Mouse (Mus musculus): ENCODE measurements around the gene Hist1h3c. TPM values are rescaled to one million over a fixed set of nuclear protein-coding genes. Genes with fewer than 3 reads are reported as not detected.
"Not testable (repeated sequence)": the region's sequence is repeated elsewhere in the genome, so short reads cannot be mapped to it uniquely, and the experiment has no call there.

Hist1h3c gene
- polyA plus RNA-seq, 1 experiment: 2.5 TPM

DNA sequence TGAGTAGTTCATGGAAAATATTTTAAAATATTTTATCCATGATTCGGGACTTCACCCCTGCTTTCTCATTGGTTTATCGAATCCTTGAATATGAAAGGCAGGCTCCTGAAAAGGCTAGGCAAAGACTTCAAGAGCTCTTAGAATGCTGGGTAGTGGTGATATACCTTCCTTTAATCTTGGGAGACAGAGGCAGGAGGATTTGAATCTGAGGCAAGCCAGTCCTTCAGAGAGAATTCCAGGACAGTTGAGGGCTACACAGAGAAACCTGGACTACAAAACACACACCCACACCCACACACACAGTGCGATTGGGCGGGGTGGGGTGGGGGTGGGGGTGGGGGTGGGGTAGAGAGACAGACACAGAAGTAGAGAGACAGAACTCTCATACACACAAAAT is 2.5 kb upstream of the Hist1h3c start:
- Histone ChIP-seq H3K4me2 (ENCODE audit: low read depth) (peak overlapping the region; percentile 94), H3K79me2 (ENCODE audit: control insufficient read depth, insufficient read depth) (no peaks in the 10 kb centered on the region), H3K4me3 (no peak overlapping the region), H3K27me3 (ENCODE audit: control insufficient read depth, insufficient read depth, insufficient read length) (no peaks in the 10 kb centered on the region), H3K36me3 (ENCODE audit: control insufficient read depth, insufficient read depth) (no peaks in the 10 kb centered on the region), H3ac (ENCODE audit: control insufficient read depth, insufficient read length) (no peak overlapping the region)
- TF ChIP-seq SRF (IDR thresholded peaks at IDR 0.05; ENCODE audit: control insufficient read depth, insufficient read length, low read depth): no peak

DNA sequence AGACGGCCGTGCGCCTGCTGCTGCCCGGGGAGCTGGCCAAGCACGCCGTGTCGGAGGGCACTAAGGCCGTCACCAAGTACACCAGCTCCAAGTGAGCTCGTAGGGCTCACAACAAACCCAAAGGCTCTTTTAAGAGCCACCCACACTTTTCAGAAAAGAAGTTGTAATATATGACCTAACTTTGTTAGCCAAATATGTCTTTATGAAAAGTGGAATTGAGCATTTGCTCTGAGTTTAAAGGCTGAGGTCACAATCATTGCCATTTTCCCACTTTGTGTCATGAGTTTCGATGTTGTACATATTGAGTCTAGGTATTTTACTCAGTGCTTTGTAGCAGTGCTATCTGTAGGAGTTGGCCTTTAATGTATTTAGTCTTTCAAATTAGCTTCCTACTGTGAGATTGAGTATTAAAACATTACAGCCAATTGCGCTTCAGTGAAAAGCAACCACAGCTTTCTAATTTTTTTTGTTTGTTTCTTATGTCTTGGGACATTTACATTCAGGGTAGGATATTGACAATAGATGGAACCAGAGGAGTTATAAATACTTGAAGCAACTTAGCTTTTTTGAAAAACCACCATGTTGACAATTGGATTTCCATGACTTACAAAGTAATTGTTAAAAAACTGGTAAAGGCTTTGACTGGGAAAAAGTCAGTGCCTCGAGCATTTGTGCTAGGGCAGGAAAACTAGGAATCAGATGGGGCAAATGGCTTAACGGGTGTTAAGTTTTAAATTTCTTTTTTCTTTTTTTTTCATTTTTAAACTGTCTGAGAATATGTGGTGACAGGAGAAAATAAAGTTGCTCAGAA is 1.9 kb upstream of the Hist1h3c start:
- no peaks in the 10 kb centered on the region for H3K79me2 ChIP-seq (ENCODE audit: control insufficient read depth, insufficient read depth)
- no peaks in the 10 kb centered on the region for H3K27me3 ChIP-seq (ENCODE audit: control insufficient read depth, insufficient read depth, insufficient read length)
- no peaks in the 10 kb centered on the region for H3K36me3 ChIP-seq (ENCODE audit: control insufficient read depth, insufficient read depth)
- no peak overlapping the region for H3ac ChIP-seq (ENCODE audit: control insufficient read depth, insufficient read length)
- no peak for TF ChIP-seq SRF (IDR thresholded peaks at IDR 0.05; ENCODE audit: control insufficient read depth, insufficient read length, low read depth)
- TF ChIP-seq POLR2A (IDR thresholded peaks at IDR 0.05; ENCODE audit: insufficient read length, low read depth): peak; percentile 89
- TF ChIP-seq POLR2AphosphoS2 (IDR thresholded peaks at IDR 0.05; ENCODE audit: insufficient read length, low read depth): peak; percentile 27
- no peak overlapping the region for H3K4me3 ChIP-seq
- H3K4me2 ChIP-seq (ENCODE audit: low read depth): peak overlapping the region; percentile 94

DNA sequence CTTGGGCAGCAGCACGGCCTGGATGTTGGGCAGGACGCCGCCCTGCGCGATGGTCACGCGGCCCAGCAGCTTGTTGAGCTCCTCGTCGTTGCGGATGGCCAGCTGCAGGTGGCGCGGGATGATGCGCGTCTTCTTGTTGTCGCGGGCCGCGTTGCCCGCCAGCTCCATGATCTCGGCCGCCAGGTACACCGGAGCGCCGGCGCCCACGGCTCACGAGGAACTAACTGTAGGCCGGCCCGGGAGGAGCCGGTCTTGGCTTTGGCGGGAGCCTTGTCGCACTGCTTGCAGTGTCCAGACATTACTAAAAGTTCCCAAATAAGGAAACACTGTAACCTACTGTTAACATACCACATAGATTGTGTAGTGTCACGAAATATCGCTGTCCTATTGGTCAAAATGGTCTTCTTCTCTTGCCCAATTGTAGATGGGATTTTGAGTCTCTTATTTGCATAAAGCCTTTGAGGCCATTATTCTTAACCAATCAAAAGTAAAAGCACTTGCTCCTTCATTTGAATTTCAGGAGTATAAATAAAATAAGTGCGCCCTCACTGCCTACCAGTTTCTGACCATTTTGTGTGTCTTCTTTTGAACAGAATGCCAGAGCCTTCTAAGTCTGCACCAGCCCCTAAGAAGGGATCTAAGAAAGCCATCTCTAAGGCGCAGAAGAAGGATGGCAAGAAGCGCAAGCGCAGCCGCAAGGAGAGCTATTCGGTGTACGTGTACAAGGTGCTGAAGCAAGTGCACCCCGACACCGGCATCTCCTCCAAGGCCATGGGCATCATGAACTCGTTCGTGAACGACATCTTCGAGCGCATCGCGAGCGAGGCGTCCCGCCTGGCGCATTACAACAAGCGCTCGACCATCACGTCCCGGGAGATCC is 1.0 kb upstream of the Hist1h3c start, which contains the start of gene Hist1h2bb:
TSS of gene Hist1h2bb (plus strand) at position 534 of the 880 bp plus-strand sequence.
- TF ChIP-seq SRF (IDR thresholded peaks at IDR 0.05; ENCODE audit: control insufficient read depth, insufficient read length, low read depth) (peak; percentile 95), POLR2A (IDR thresholded peaks at IDR 0.05; ENCODE audit: insufficient read length, low read depth) (peak; percentile 41), POLR2AphosphoS2 (IDR thresholded peaks at IDR 0.05; ENCODE audit: insufficient read length, low read depth) (peak; percentile 98)
- Histone ChIP-seq H3K4me3 (peak within 1 kb of the TSS; percentile 19), H3K4me2 (ENCODE audit: low read depth) (peak within 1 kb of the TSS; percentile 94)
- not testable (repeated sequence) for H3K36me3 ChIP-seq (ENCODE audit: control insufficient read depth, insufficient read depth); H3ac ChIP-seq (ENCODE audit: control insufficient read depth, insufficient read length); H3K27me3 ChIP-seq (ENCODE audit: control insufficient read depth, insufficient read depth, insufficient read length); H3K79me2 ChIP-seq (ENCODE audit: control insufficient read depth, insufficient read depth)

DNA sequence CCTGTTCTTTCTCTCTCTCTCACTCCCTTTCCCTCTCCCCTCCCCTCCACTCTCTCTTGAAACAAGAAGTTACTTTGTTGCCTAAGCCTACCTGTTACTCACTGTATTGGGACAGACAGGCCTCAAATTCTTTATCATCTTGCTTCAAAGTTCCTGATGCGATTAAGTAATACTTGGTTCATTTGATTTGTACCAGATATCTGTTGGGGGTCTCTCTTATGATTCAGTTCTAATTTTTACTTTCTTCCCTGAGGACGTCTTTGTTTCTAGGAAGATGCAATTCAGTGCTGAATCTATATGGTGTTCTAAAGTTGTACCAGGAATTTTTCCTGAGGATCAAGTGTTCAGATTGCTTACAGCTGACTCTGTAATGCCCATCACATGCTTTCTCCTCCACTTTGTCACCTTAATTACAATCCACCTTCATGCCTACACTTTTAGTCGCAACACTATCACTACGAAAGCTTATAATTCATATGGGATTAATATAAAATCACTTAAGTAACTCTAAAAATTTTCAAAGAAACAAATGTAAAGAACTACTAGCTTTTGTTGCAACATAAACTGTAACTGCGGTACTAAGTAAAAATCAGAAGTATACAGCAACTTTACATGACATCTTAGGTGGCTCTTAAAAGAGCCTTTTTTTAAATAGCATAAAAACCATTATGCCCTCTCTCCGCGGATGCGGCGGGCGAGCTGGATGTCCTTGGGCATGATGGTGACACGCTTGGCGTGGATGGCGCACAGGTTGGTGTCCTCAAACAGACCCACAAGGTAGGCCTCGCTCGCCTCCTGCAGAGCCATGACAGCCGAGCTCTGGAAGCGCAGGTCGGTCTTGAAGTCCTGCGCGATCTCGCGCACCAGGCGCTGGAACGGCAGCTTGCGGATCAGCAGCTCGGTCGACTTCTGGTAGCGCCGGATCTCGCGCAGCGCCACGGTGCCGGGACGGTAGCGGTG is 701 bp downstream of the Hist1h3c start:
- peak overlapping the region; percentile 19 for H3K4me3 ChIP-seq
- no peaks in the 10 kb centered on the region for H3K36me3 ChIP-seq (ENCODE audit: control insufficient read depth, insufficient read depth)
- H3K79me2 ChIP-seq (ENCODE audit: control insufficient read depth, insufficient read depth): no peaks in the 10 kb centered on the region
- TF ChIP-seq POLR2A (IDR thresholded peaks at IDR 0.05; ENCODE audit: insufficient read length, low read depth): peak; percentile 75
- peak; percentile 88 for TF ChIP-seq POLR2AphosphoS2 (IDR thresholded peaks at IDR 0.05; ENCODE audit: insufficient read length, low read depth)
- no peak for TF ChIP-seq REST (IDR thresholded peaks at IDR 0.05; ENCODE audit: insufficient read depth, insufficient read length)
- no peaks in the 10 kb centered on the region for H3K27me3 ChIP-seq (ENCODE audit: control insufficient read depth, insufficient read depth, insufficient read length)
- peak overlapping the region; percentile 94 for H3K4me2 ChIP-seq (ENCODE audit: low read depth)
- H3ac ChIP-seq (ENCODE audit: control insufficient read depth, insufficient read length): no peak overlapping the region

DNA sequence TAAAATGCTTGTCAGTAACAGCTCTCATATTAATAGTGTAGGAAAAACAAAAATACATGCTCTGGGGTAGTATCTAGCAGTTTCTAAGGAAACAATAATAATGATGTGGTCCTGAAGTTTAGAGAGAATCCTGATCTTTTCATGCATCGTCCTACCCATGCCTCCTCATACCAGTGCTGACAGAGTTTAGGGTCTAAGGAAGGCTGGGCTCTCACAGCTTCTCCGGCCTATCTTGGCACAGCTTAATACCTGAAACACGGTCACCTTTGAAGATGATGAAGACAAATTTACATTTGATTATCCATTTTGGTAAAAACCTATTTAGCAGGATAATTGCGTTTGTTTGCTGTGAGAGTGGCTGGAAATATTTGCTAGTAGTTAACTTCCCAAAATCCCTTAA is 1.4 kb downstream of the Hist1h3c start:
- Histone ChIP-seq H3K36me3 (ENCODE audit: control insufficient read depth, insufficient read depth) (no peaks in the 10 kb centered on the region), H3K27me3 (ENCODE audit: control insufficient read depth, insufficient read depth, insufficient read length) (no peaks in the 10 kb centered on the region), H3K4me2 (ENCODE audit: low read depth) (peak overlapping the region; percentile 94), H3K4me3 (peak overlapping the region; percentile 19), H3K79me2 (ENCODE audit: control insufficient read depth, insufficient read depth) (no peaks in the 10 kb centered on the region), H3ac (ENCODE audit: control insufficient read depth, insufficient read length) (no peak overlapping the region)
- no peak for TF ChIP-seq MAX (IDR thresholded peaks at IDR 0.05; ENCODE audit: low read depth)
- TF ChIP-seq POLR2AphosphoS2 (IDR thresholded peaks at IDR 0.05; ENCODE audit: insufficient read length, low read depth): peak; percentile 10

DNA sequence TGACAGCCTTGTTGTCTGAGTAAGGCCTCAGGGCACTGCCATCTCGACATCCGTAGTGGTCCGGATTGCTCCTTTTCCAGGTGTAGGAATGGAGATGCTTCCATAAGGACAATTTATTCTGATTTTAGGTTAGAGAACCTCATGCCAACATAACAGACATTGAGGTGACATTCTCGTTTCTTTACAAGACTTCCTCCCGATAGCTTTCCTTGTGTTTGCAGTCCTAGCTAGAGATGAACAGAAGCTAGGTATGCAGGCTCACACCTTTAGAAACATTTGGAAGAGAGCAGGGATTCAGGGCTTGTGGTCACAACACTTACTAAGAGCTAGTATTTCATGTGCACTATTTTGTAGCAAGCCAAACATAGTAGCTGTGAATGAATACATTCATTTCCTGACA is 2.2 kb downstream of the Hist1h3c start:
- no peak overlapping the region for H3ac ChIP-seq (ENCODE audit: control insufficient read depth, insufficient read length)
- no peak overlapping the region for H3K4me3 ChIP-seq
- H3K79me2 ChIP-seq (ENCODE audit: control insufficient read depth, insufficient read depth): no peaks in the 10 kb centered on the region
- no peak for TF ChIP-seq TCF3 (IDR thresholded peaks at IDR 0.05; ENCODE audit: insufficient read length, low read depth)
- TF ChIP-seq TCF12 (IDR thresholded peaks at IDR 0.05; ENCODE audit: insufficient read depth, poor library complexity, severe bottlenecking): no peak
- TF ChIP-seq USF1 (IDR thresholded peaks at IDR 0.05; ENCODE audit: low read depth): no peak
- TF ChIP-seq POLR2A (IDR thresholded peaks at IDR 0.05; ENCODE audit: insufficient read length, low read depth): no peak
- TF ChIP-seq CEBPB (IDR thresholded peaks at IDR 0.05; ENCODE audit: insufficient read depth, poor library complexity, severe bottlenecking): no peak
- no peak for TF ChIP-seq POLR2AphosphoS2 (IDR thresholded peaks at IDR 0.05; ENCODE audit: insufficient read length, low read depth)
- TF ChIP-seq MAX (IDR thresholded peaks at IDR 0.05; ENCODE audit: low read depth): no peak
- no peak overlapping the region for H3K4me2 ChIP-seq (ENCODE audit: low read depth)
- no peaks in the 10 kb centered on the region for H3K27me3 ChIP-seq (ENCODE audit: control insufficient read depth, insufficient read depth, insufficient read length)
- no peaks in the 10 kb centered on the region for H3K36me3 ChIP-seq (ENCODE audit: control insufficient read depth, insufficient read depth)

All from myocyte (in vitro differentiated cells).